ENCODE assay signal across 8 mouse cellular contexts in genomic region chr12:17267316-17267715, GRCm38 (mm10). TPM values are rescaled to one million over a fixed set of nuclear protein-coding genes. Genes with fewer than 3 reads are reported as not detected.
DNase-seq lines count a peak whose midpoint lies in the region; ATAC-seq and TF ChIP-seq lines count a peak whose summit lies in the region.

No protein-coding gene starts in this region.

- H3K27me3 ChIP-seq in megakaryocyte, embryonic 14.5 days (replicated peaks): no peaks in the 10 kb centered on the region
- no peaks in the 10 kb centered on the region for H3K27me3 ChIP-seq in hindbrain, embryonic 16.5 days (replicated peaks; ENCODE audit: control insufficient read depth, insufficient read depth, low read length)
- H3K27me3 ChIP-seq in liver, postnatal 0 days (ENCODE audit: insufficient read depth, low read length): no peaks in the 10 kb centered on the region

- H3K4me2 ChIP-seq in hindbrain, embryonic 16.5 days (ENCODE audit: low read length): peak overlapping the region; percentile 88
- H3K4me2 ChIP-seq in liver, postnatal 0 days (ENCODE audit: low read depth, low read length): peak overlapping the region; percentile 93

- peak; percentile 26 to 47 for DNase-seq in adrenal gland, adult (ENCODE audit: inconsistent age in 2 of 2, low spot score in 1 of 2)
- no peak for DNase-seq in adrenal gland, adult 2 months
- DNase-seq in liver, postnatal 0 days: no peak
- DNase-seq in urinary bladder, postnatal 36 days (ENCODE audit: low spot score in 2 of 2): no peak
- DNase-seq in ovary, adult 18-20 months (ENCODE audit: low spot score): no peak

- peaks cover 39% of the 10 kb centered on the region for H3K36me3 ChIP-seq in megakaryocyte, embryonic 14.5 days (replicated peaks; ENCODE audit: low read length)
- peaks cover 15% of the 10 kb centered on the region for H3K36me3 ChIP-seq in hindbrain, embryonic 16.5 days (ENCODE audit: control insufficient read depth, insufficient read depth, low read length)
- H3K36me3 ChIP-seq in liver, postnatal 0 days (replicated peaks; ENCODE audit: insufficient read depth, low read length): peaks cover 17% of the 10 kb centered on the region

- H3K9me3 ChIP-seq in megakaryocyte, embryonic 14.5 days: no peaks in the 10 kb centered on the region
- H3K9me3 ChIP-seq in hindbrain, embryonic 16.5 days (ENCODE audit: control insufficient read depth, low read length): no peaks in the 10 kb centered on the region
- no peaks in the 10 kb centered on the region for H3K9me3 ChIP-seq in liver, postnatal 0 days (ENCODE audit: low read length)

- TF ChIP-seq CTCF in liver, postnatal 0 days (IDR thresholded peaks at IDR 0.05; ENCODE audit: low read depth): no peak

- WGBS in hindbrain, embryonic 16.5 days: 13% methylated on average over 4 of the region's 4 CpGs
- 4% methylated on average over 4 of the region's 4 CpGs for WGBS in liver, postnatal 0 days (ENCODE audit: insufficient replicate concordance)

- peak overlapping the region; percentile 98 for H3K4me3 ChIP-seq in megakaryocyte, embryonic 14.5 days (replicated peaks)
- H3K4me3 ChIP-seq in hindbrain, embryonic 16.5 days (ENCODE audit: low read length): peak overlapping the region; percentile 95
- peak overlapping the region; percentile 95 for H3K4me3 ChIP-seq in liver, postnatal 0 days (ENCODE audit: low read depth, low read length)

- H3K9ac ChIP-seq in hindbrain, embryonic 16.5 days (ENCODE audit: low read depth, low read length): peak overlapping the region; percentile 97
- peak overlapping the region; percentile 92 for H3K9ac ChIP-seq in liver, postnatal 0 days (replicated peaks)

- H3K27ac ChIP-seq in hindbrain, embryonic 16.5 days (ENCODE audit: low read depth, low read length): peak overlapping the region; percentile 87; the same call in 1 of the 2 replicates
- H3K27ac ChIP-seq in liver, postnatal 0 days (ENCODE audit: low read depth): no peak overlapping the region

- ATAC-seq in megakaryocyte, adult 5-6 weeks (ENCODE audit: poor library complexity, severe bottlenecking): no peak
- ATAC-seq in hindbrain, embryonic 16.5 days: no peak
- no peak for ATAC-seq in liver, postnatal 0 days

- H3K4me1 ChIP-seq in megakaryocyte, embryonic 14.5 days: peaks cover 59% of the 10 kb centered on the region
- peaks cover 18% of the 10 kb centered on the region for H3K4me1 ChIP-seq in hindbrain, embryonic 16.5 days (ENCODE audit: control insufficient read depth, insufficient read depth, low read depth, low read length)
- peaks cover 22% of the 10 kb centered on the region for H3K4me1 ChIP-seq in liver, postnatal 0 days (ENCODE audit: insufficient read depth)

- TF ChIP-seq EP300 in liver, postnatal 0 days (IDR thresholded peaks at IDR 0.05; ENCODE audit: low read depth): no peak

RNA-seq across cellular contexts. Expression of gene Pdia6, which starts 1.0 kb away (rescaled TPM):
- 100 to 1,000 TPM; 153 to 218 TPM for total RNA-seq in adrenal gland, adult 2 months (2021)
- 14.0 and 18.3 TPM in 2 replicates for polyA plus RNA-seq in adrenal gland, adult 2 months (2012; rRNA removed)
- 5.4 and 50.8 TPM in 2 replicates for polyA plus RNA-seq in megakaryocyte, embryonic 14.5 days (2012; ENCODE audit: insufficient read depth, low replicate concordance)
- total RNA-seq in megakaryocyte, adult 5-6 weeks (2015): 124 and 125 TPM in 2 replicates
- 208 and 212 TPM in 2 replicates for total RNA-seq in megakaryocyte, adult 5-6 weeks (2017)
- 282 and 309 TPM in 2 replicates for polyA plus RNA-seq in hindbrain, embryonic 16.5 days (2015; fragmentation: Nextera tagmentation; extraction: Ambion mirVana)
- polyA plus RNA-seq in liver, postnatal 0 days (2015; fragmentation: Nextera tagmentation; extraction: Ambion mirVana): 133 and 141 TPM in 2 replicates

Comparison
In these comparisons a context has a peak if more than half of its experiments do, and no peak if none do; other contexts are left out.
1. DNase-seq: peak in adrenal gland, adult (2 of 2); none in adrenal gland, adult 2 months (single experiment), liver, postnatal 0 days (single experiment), urinary bladder, postnatal 36 days (0 of 2) and ovary, adult 18-20 months (single experiment).
2. Peak in every context shown above with its lines, with median percentiles within 50 percentile points of each other: H3K4me3 ChIP-seq.